Mouse (Mus musculus): ENCODE results near the gene Rab22a.

GRCm38 (mm10) chr2:173649762-173650161 lies 9.8 kb upstream of the Rab22a start:
- TF ChIP-seq GATA1 (IDR thresholded peaks at IDR 0.05; ENCODE audit: borderline replicate concordance, low read length) (no peak), CTCF (IDR thresholded peaks at IDR 0.05; ENCODE audit: low read depth, low read length) (no peak)
